Mouse (Mus musculus) embryonic facial prominence, embryonic 14.5 days (tissue): Measurements from ENCODE around the gene Erg28. TPM values are rescaled to one million over a fixed set of nuclear protein-coding genes. Genes with fewer than 3 reads are reported as not detected.
A peak's percentile ranks its signal among the peaks of the same experiment; 100 is the strongest.

Experiments used
- ATAC-seq: fragments of 200-750 bp; cut with Nextera tagmentation; 2 replicates; pipeline ENCODE4 v1.8.0; 2017; ENCODE audit warnings: low read depth, moderate number of reproducible peaks, moderate TSS enrichment
- DNase-seq: peaks from one replicate; pipeline ENCODE4 v3.0.0-alpha.2; 2015; ENCODE audit warnings: low spot score
- H3K27ac ChIP-seq: fragments of 300-500 bp; sonication (generic); replicated peaks from 2 replicates; pipeline ENCODE4 v1.5.1; 2014; ENCODE audit warnings: low read depth, mild to moderate bottlenecking, low read length, moderate library complexity
- H3K27me3 ChIP-seq: fragments of 300-500 bp; sonication (generic); replicated peaks from 2 replicates; pipeline ENCODE4 v1.6.1; 2014; ENCODE audit warnings: low read length; ENCODE audit not compliant: control insufficient read depth, insufficient read depth
- H3K36me3 ChIP-seq: fragments of 300-500 bp; sonication (generic); 2 replicates; pipeline ENCODE4 v1.6.1; 2014; ENCODE audit warnings: low read length, mixed read lengths; ENCODE audit not compliant: control insufficient read depth, insufficient read depth
- H3K4me1 ChIP-seq: fragments of 300-500 bp; sonication (generic); 2 replicates; pipeline ENCODE4 v1.6.1; 2014; ENCODE audit warnings: antibody characterized with exemption, low read length; ENCODE audit not compliant: control insufficient read depth, insufficient read depth
- H3K4me2 ChIP-seq: fragments of 300-500 bp; sonication (generic); 2 replicates; pipeline ENCODE4 v1.6.1; 2014; ENCODE audit warnings: low read depth, mild to moderate bottlenecking, low read length, moderate library complexity, mixed read lengths
- H3K4me3 ChIP-seq: fragments of 300-500 bp; sonication (generic); 2 replicates; pipeline ENCODE4 v1.5.1; 2014; ENCODE audit warnings: low read depth, mild to moderate bottlenecking, low read length
- H3K9ac ChIP-seq: fragments of 300-500 bp; sonication (generic); 2 replicates; pipeline ENCODE4 v1.6.1; 2014; ENCODE audit warnings: low read depth, mild to moderate bottlenecking, low read length, moderate library complexity, mixed read lengths
- H3K9me3 ChIP-seq: fragments of 300-500 bp; sonication (generic); 2 replicates; pipeline ENCODE4 v1.6.1; 2016; ENCODE audit warnings: low read length; ENCODE audit not compliant: control insufficient read depth
- WGBS: fragments of 180-500 bp; shearing (Covaris S2); extraction: QIAGEN DNeasy Blood & Tissue Kit; methylation state at CpG from one replicate; pipeline ENCODE4 v1.1.7; 2014; 5-methylcytosine and 5-hydroxymethylcytosine counted together
- polyA plus RNA-seq: library from polyadenylated mRNA; unstranded; fragments of >200 nt; fragmentation: Nextera tagmentation; extraction: Ambion mirVana; gene quantifications from 2 replicates; pipeline ENCODE4 v1.2.1, GENCODE M21; 2014

Gene Erg28
- polyA plus RNA-seq, 1 experiment from 2014 or later, result 97.5 TPM

- 77% methylated on average over 6 of the region's 6 CpGs for WGBS
- Histone ChIP-seq H3K36me3 (peaks cover 29% of the 10 kb centered on the region), H3K27me3 (no peaks in the 10 kb centered on the region), H3K4me2 (no peak overlapping the region), H3K4me3 (no peak overlapping the region), H3K4me1 (no peaks in the 10 kb centered on the region), H3K9ac (no peak overlapping the region), H3K9me3 (no peaks in the 10 kb centered on the region), H3K27ac (no peak overlapping the region)
- ATAC-seq (no peak), DNase-seq (no peak)
Measured at GRCm38 (mm10) chr12:85809726-85810125, 14.6 kb downstream of the Erg28 start.

- no peak overlapping the region for H3K4me3 ChIP-seq
- ATAC-seq (peak; percentile 47; the same call in 1 of the 2 replicates), DNase-seq (peak; percentile 52)
- H3K36me3 ChIP-seq, result no peaks in the 10 kb centered on the region
- WGBS, result 33% methylated on average over 9 of the region's 9 CpGs
- H3K9me3 ChIP-seq, result no peaks in the 10 kb centered on the region
- no peak overlapping the region for H3K9ac ChIP-seq
- no peaks in the 10 kb centered on the region for H3K27me3 ChIP-seq
- H3K27ac ChIP-seq, result no peak overlapping the region
- no peak overlapping the region for H3K4me2 ChIP-seq
- H3K4me1 ChIP-seq, result no peaks in the 10 kb centered on the region
Measured at GRCm38 (mm10) chr12:85800031-85800430, 24.3 kb downstream of the Erg28 start.

- no peak overlapping the region for H3K27ac ChIP-seq
- WGBS, result 75% methylated on average over 1 of the region's 1 CpGs
- H3K36me3 ChIP-seq, result no peaks in the 10 kb centered on the region
- no peak overlapping the region for H3K4me2 ChIP-seq
- no peak overlapping the region for H3K4me3 ChIP-seq
- no peaks in the 10 kb centered on the region for H3K27me3 ChIP-seq
- DNase-seq, result no peak
- ATAC-seq, result no peak
- H3K9me3 ChIP-seq, result no peaks in the 10 kb centered on the region
- no peaks in the 10 kb centered on the region for H3K4me1 ChIP-seq
- H3K9ac ChIP-seq, result no peak overlapping the region
Measured at GRCm38 (mm10) chr12:85795551-85795950, 28.8 kb downstream of the Erg28 start.

- Histone ChIP-seq H3K4me3 (no peak overlapping the region), H3K27ac (no peak overlapping the region), H3K27me3 (no peaks in the 10 kb centered on the region), H3K36me3 (no peaks in the 10 kb centered on the region), H3K9ac (no peak overlapping the region), H3K4me2 (no peak overlapping the region), H3K4me1 (no peaks in the 10 kb centered on the region), H3K9me3 (no peaks in the 10 kb centered on the region)
- no peak for DNase-seq
- ATAC-seq, result no peak
- WGBS, result 82% methylated on average over 2 of the region's 2 CpGs
Measured at GRCm38 (mm10) chr12:85794094-85794493, 30.3 kb downstream of the Erg28 start.

- Histone ChIP-seq H3K27me3 (no peaks in the 10 kb centered on the region), H3K27ac (no peak overlapping the region), H3K9ac (no peak overlapping the region), H3K4me1 (no peaks in the 10 kb centered on the region), H3K36me3 (no peaks in the 10 kb centered on the region), H3K9me3 (no peaks in the 10 kb centered on the region), H3K4me2 (no peak overlapping the region), H3K4me3 (no peak overlapping the region)
- DNase-seq (peak; percentile 47), ATAC-seq (no peak)
- 48% methylated on average over 6 of the region's 6 CpGs for WGBS
Measured at GRCm38 (mm10) chr12:85792821-85793346, 31.5 kb downstream of the Erg28 start.

GRCm38 (mm10) chr12:85792158-85792557, 32.2 kb downstream of the Erg28 start:
- Histone ChIP-seq H3K27ac (no peak overlapping the region), H3K36me3 (no peaks in the 10 kb centered on the region), H3K4me2 (no peak overlapping the region), H3K9ac (no peak overlapping the region), H3K4me1 (no peaks in the 10 kb centered on the region), H3K27me3 (no peaks in the 10 kb centered on the region), H3K4me3 (no peak overlapping the region), H3K9me3 (no peaks in the 10 kb centered on the region)
- 81% methylated on average over 4 of the region's 4 CpGs for WGBS
- DNase-seq (no peak), ATAC-seq (no peak)

GRCm38 (mm10) chr12:85784916-85785815, 39.2 kb downstream of the Erg28 start:
- Histone ChIP-seq H3K27me3 (no peaks in the 10 kb centered on the region), H3K4me2 (no peak overlapping the region), H3K4me3 (no peak overlapping the region), H3K27ac (no peak overlapping the region), H3K4me1 (no peaks in the 10 kb centered on the region), H3K9ac (no peak overlapping the region), H3K9me3 (no peaks in the 10 kb centered on the region), H3K36me3 (no peaks in the 10 kb centered on the region)
- peak; percentile 2 for DNase-seq
- WGBS, result 63% methylated on average over 19 of the region's 19 CpGs
- ATAC-seq, result no peak

GRCm38 (mm10) chr12:85781606-85782005, 42.7 kb downstream of the Erg28 start:
- H3K9ac ChIP-seq, result no peak overlapping the region
- H3K4me3 ChIP-seq, result no peak overlapping the region
- no peaks in the 10 kb centered on the region for H3K9me3 ChIP-seq
- no peaks in the 10 kb centered on the region for H3K4me1 ChIP-seq
- 82% methylated on average over 3 of the region's 3 CpGs for WGBS
- ATAC-seq (no peak), DNase-seq (no peak)
- H3K27ac ChIP-seq, result no peak overlapping the region
- no peaks in the 10 kb centered on the region for H3K27me3 ChIP-seq
- H3K36me3 ChIP-seq, result no peaks in the 10 kb centered on the region
- no peak overlapping the region for H3K4me2 ChIP-seq

GRCm38 (mm10) chr12:85779707-85780106, 44.6 kb downstream of the Erg28 start:
- Histone ChIP-seq H3K9me3 (no peaks in the 10 kb centered on the region), H3K4me2 (no peak overlapping the region), H3K27ac (no peak overlapping the region), H3K9ac (no peak overlapping the region), H3K36me3 (no peaks in the 10 kb centered on the region), H3K4me1 (no peaks in the 10 kb centered on the region), H3K4me3 (no peak overlapping the region), H3K27me3 (no peaks in the 10 kb centered on the region)
- no peak for ATAC-seq
- no peak for DNase-seq
- 93% methylated on average over 5 of the region's 5 CpGs for WGBS
